Mouse (Mus musculus): ENCODE results near the gene Ctss. TPM values are rescaled to one million over a fixed set of nuclear protein-coding genes. Genes with fewer than 3 reads are reported as not detected.

Ctss gene
- 47.8 and 82.1 TPM in 2 replicates for polyA plus RNA-seq (2012; rRNA removed)

GRCm38 (mm10) chr3:95526622-95527211 is at the start of gene Ctss:
Gene Ctss, plus strand, starts transcription at chr3:95526786.
- TF ChIP-seq POLR2A (IDR thresholded peaks at IDR 0.05; ENCODE audit: borderline replicate concordance, extremely low read depth, low read depth, low read length) (peak; percentile 53; the same call in 1 of the 2 replicates), CTCF (IDR thresholded peaks at IDR 0.05; ENCODE audit: insufficient read depth, low read length) (no peak)
- 66% methylated on average over 8 of the region's 8 CpGs for WGBS
- H3K4me3 ChIP-seq (replicated peaks; ENCODE audit: extremely low read depth, low read depth, low read length) = peak within 1 kb of the TSS; percentile 55
- peaks cover 2% of the 10 kb centered on the region; the same call in 1 of the 2 replicates for H3K4me1 ChIP-seq (ENCODE audit: control insufficient read depth, insufficient read depth, low read length)
- DNase-seq = no peak

- H3K4me3 ChIP-seq (replicated peaks; ENCODE audit: extremely low read depth, low read depth, low read length) = no peak overlapping the region
- H3K4me1 ChIP-seq (ENCODE audit: control insufficient read depth, insufficient read depth, low read length) = no peaks in the 10 kb centered on the region
- WGBS = 94% methylated on average over 1 of the region's 1 CpGs
- TF ChIP-seq CTCF (IDR thresholded peaks at IDR 0.05; ENCODE audit: insufficient read depth, low read length) (no peak), POLR2A (IDR thresholded peaks at IDR 0.05; ENCODE audit: borderline replicate concordance, extremely low read depth, low read depth, low read length) (no peak)
- no peak for DNase-seq
Measured at GRCm38 (mm10) chr3:95478966-95479365, 47.6 kb upstream of the Ctss start.

- TF ChIP-seq POLR2A (IDR thresholded peaks at IDR 0.05; ENCODE audit: borderline replicate concordance, extremely low read depth, low read depth, low read length) (no peak), CTCF (IDR thresholded peaks at IDR 0.05; ENCODE audit: insufficient read depth, low read length) (no peak)
- Histone ChIP-seq H3K4me1 (ENCODE audit: control insufficient read depth, insufficient read depth, low read length) (no peaks in the 10 kb centered on the region), H3K4me3 (replicated peaks; ENCODE audit: extremely low read depth, low read depth, low read length) (no peak overlapping the region)
- DNase-seq = no peak
- 63% methylated on average over 2 of the region's 2 CpGs for WGBS
Measured at GRCm38 (mm10) chr3:95486421-95486820, 40.2 kb upstream of the Ctss start.

GRCm38 (mm10) chr3:95488679-95489078 is 37.9 kb upstream of the Ctss start:
- 74% methylated on average over 3 of the region's 3 CpGs for WGBS
- TF ChIP-seq POLR2A (IDR thresholded peaks at IDR 0.05; ENCODE audit: borderline replicate concordance, extremely low read depth, low read depth, low read length) (no peak), CTCF (IDR thresholded peaks at IDR 0.05; ENCODE audit: insufficient read depth, low read length) (no peak)
- Histone ChIP-seq H3K4me1 (ENCODE audit: control insufficient read depth, insufficient read depth, low read length) (no peaks in the 10 kb centered on the region), H3K4me3 (replicated peaks; ENCODE audit: extremely low read depth, low read depth, low read length) (no peak overlapping the region)
- DNase-seq = no peak

GRCm38 (mm10) chr3:95490238-95490637 is 36.3 kb upstream of the Ctss start:
- Histone ChIP-seq H3K4me1 (ENCODE audit: control insufficient read depth, insufficient read depth, low read length) (no peaks in the 10 kb centered on the region), H3K4me3 (replicated peaks; ENCODE audit: extremely low read depth, low read depth, low read length) (no peak overlapping the region)
- WGBS = 96% methylated on average over 2 of the region's 2 CpGs
- TF ChIP-seq POLR2A (IDR thresholded peaks at IDR 0.05; ENCODE audit: borderline replicate concordance, extremely low read depth, low read depth, low read length) = no peak
- TF ChIP-seq CTCF (IDR thresholded peaks at IDR 0.05; ENCODE audit: insufficient read depth, low read length) = no peak
- DNase-seq = no peak

- TF ChIP-seq CTCF (IDR thresholded peaks at IDR 0.05; ENCODE audit: insufficient read depth, low read length) (peak; percentile 56), POLR2A (IDR thresholded peaks at IDR 0.05; ENCODE audit: borderline replicate concordance, extremely low read depth, low read depth, low read length) (no peak)
- Histone ChIP-seq H3K4me1 (ENCODE audit: control insufficient read depth, insufficient read depth, low read length) (no peaks in the 10 kb centered on the region), H3K4me3 (replicated peaks; ENCODE audit: extremely low read depth, low read depth, low read length) (no peak overlapping the region)
- peak; percentile 51 for DNase-seq
- WGBS = 59% methylated on average over 6 of the region's 6 CpGs
Measured at GRCm38 (mm10) chr3:95494342-95494741, 32.2 kb upstream of the Ctss start.

- Histone ChIP-seq H3K4me3 (replicated peaks; ENCODE audit: extremely low read depth, low read depth, low read length) (no peak overlapping the region), H3K4me1 (ENCODE audit: control insufficient read depth, insufficient read depth, low read length) (no peaks in the 10 kb centered on the region)
- WGBS = 50% methylated on average over 2 of the region's 2 CpGs
- DNase-seq = no peak
- no peak for TF ChIP-seq POLR2A (IDR thresholded peaks at IDR 0.05; ENCODE audit: borderline replicate concordance, extremely low read depth, low read depth, low read length)
- no peak for TF ChIP-seq CTCF (IDR thresholded peaks at IDR 0.05; ENCODE audit: insufficient read depth, low read length)
Measured at GRCm38 (mm10) chr3:95498229-95498628, 28.4 kb upstream of the Ctss start.

GRCm38 (mm10) chr3:95499024-95499423 is 27.6 kb upstream of the Ctss start, which contains the start of gene Ctsk:
Gene Ctsk, plus strand, starts transcription at chr3:95499256.
- WGBS = 73% methylated on average over 7 of the region's 7 CpGs
- TF ChIP-seq CTCF (IDR thresholded peaks at IDR 0.05; ENCODE audit: insufficient read depth, low read length) (no peak), POLR2A (IDR thresholded peaks at IDR 0.05; ENCODE audit: borderline replicate concordance, extremely low read depth, low read depth, low read length) (no peak)
- Histone ChIP-seq H3K4me3 (replicated peaks; ENCODE audit: extremely low read depth, low read depth, low read length) (no peak within 1 kb of the TSS), H3K4me1 (ENCODE audit: control insufficient read depth, insufficient read depth, low read length) (no peaks in the 10 kb centered on the region)
- DNase-seq = no peak

GRCm38 (mm10) chr3:95499496-95500140 is 27.0 kb upstream of the Ctss start:
- TF ChIP-seq CTCF (IDR thresholded peaks at IDR 0.05; ENCODE audit: insufficient read depth, low read length) (no peak), POLR2A (IDR thresholded peaks at IDR 0.05; ENCODE audit: borderline replicate concordance, extremely low read depth, low read depth, low read length) (no peak)
- Histone ChIP-seq H3K4me3 (replicated peaks; ENCODE audit: extremely low read depth, low read depth, low read length) (no peak overlapping the region), H3K4me1 (ENCODE audit: control insufficient read depth, insufficient read depth, low read length) (no peaks in the 10 kb centered on the region)
- WGBS = 39% methylated on average over 10 of the region's 10 CpGs
- no peak for DNase-seq

- TF ChIP-seq POLR2A (IDR thresholded peaks at IDR 0.05; ENCODE audit: borderline replicate concordance, extremely low read depth, low read depth, low read length) = no peak
- no peak for TF ChIP-seq CTCF (IDR thresholded peaks at IDR 0.05; ENCODE audit: insufficient read depth, low read length)
- DNase-seq = no peak
- H3K4me1 ChIP-seq (ENCODE audit: control insufficient read depth, insufficient read depth, low read length) = no peaks in the 10 kb centered on the region
- H3K4me3 ChIP-seq (replicated peaks; ENCODE audit: extremely low read depth, low read depth, low read length) = no peak overlapping the region
- WGBS = 78% methylated on average over 2 of the region's 2 CpGs
Measured at GRCm38 (mm10) chr3:95502312-95502711, 24.3 kb upstream of the Ctss start.

All from lung, adult 2 months (tissue).